Mouse (Mus musculus) embryonic facial prominence, embryonic 15.5 days (tissue): ENCODE data around the gene Uts2r. TPM values are rescaled to one million over a fixed set of nuclear protein-coding genes. Genes with fewer than 3 reads are reported as not detected.
A peak's percentile ranks its signal among the peaks of the same experiment; 100 is the strongest.

Experiments
- ATAC-seq: fragments of 200-750 bp; cut with Nextera tagmentation; 2 replicates; pipeline ENCODE4 v1.8.0; 2017; ENCODE audit warnings: low read depth, moderate TSS enrichment; ENCODE audit not compliant: insufficient number of reproducible peaks, low FRiP score, low TSS enrichment
- H3K27ac ChIP-seq: fragments of 300-500 bp; sonication (generic); replicated peaks from 2 replicates; pipeline ENCODE4 v1.5.1; 2015; ENCODE audit warnings: mild to moderate bottlenecking, inconsistent platforms
- H3K27me3 ChIP-seq: fragments of 300-500 bp; sonication (generic); 2 replicates; pipeline ENCODE4 v1.6.1; 2015; ENCODE audit warnings: inconsistent platforms
- H3K36me3 ChIP-seq: fragments of 300-500 bp; sonication (generic); 2 replicates; pipeline ENCODE4 v1.6.1; 2015; ENCODE audit warnings: mild to moderate bottlenecking, inconsistent platforms
- H3K4me1 ChIP-seq: fragments of 300-500 bp; sonication (generic); 2 replicates; pipeline ENCODE4 v1.6.1; 2015; ENCODE audit warnings: inconsistent platforms
- H3K4me2 ChIP-seq: fragments of 300-500 bp; sonication (generic); replicated peaks from 2 replicates; pipeline ENCODE4 v1.6.1; 2015; ENCODE audit warnings: mild to moderate bottlenecking, inconsistent platforms
- H3K4me3 ChIP-seq: fragments of 300-500 bp; sonication (generic); replicated peaks from 2 replicates; pipeline ENCODE4 v1.5.1; 2015; ENCODE audit warnings: mild to moderate bottlenecking, inconsistent platforms
- H3K9ac ChIP-seq: fragments of 300-500 bp; sonication (generic); 2 replicates; pipeline ENCODE4 v1.6.1; 2015; ENCODE audit warnings: inconsistent platforms
- H3K9me3 ChIP-seq: fragments of 300-500 bp; sonication (generic); replicated peaks from 2 replicates; pipeline ENCODE4 v1.6.1; 2016; ENCODE audit warnings: inconsistent platforms
- WGBS: fragments of 180-500 bp; shearing (Covaris S2); methylation state at CpG from one replicate; pipeline ENCODE4 v1.1.7; 2015; 5-methylcytosine and 5-hydroxymethylcytosine counted together
- polyA plus RNA-seq: library from polyadenylated mRNA; unstranded; fragments of >200 nt; fragmentation: Nextera tagmentation; extraction: Ambion mirVana; gene quantifications from 2 replicates; pipeline ENCODE4 v1.2.1, GENCODE M21; 2015

The Uts2r gene
- polyA plus RNA-seq, 1 experiment from 2014 or later, result 0.71 TPM

- Histone ChIP-seq H3K4me2 (no peak overlapping the region), H3K36me3 (no peaks in the 10 kb centered on the region), H3K4me3 (no peak overlapping the region), H3K27ac (no peak overlapping the region), H3K9ac (no peak overlapping the region), H3K4me1 (no peaks in the 10 kb centered on the region), H3K27me3 (no peaks in the 10 kb centered on the region), H3K9me3 (no peaks in the 10 kb centered on the region)
- WGBS, result 88% methylated on average over 4 of the region's 4 CpGs
- ATAC-seq, result no peak
These were observed 3.7 kb downstream of the Uts2r start for GRCm38 (mm10) chr11:121163751-121164150.

- ATAC-seq, result no peak
These were observed 13.1 kb downstream of the Uts2r start for GRCm38 (mm10) chr11:121173203-121173602.

GRCm38 (mm10) chr11:121174234-121174633, 14.2 kb downstream of the Uts2r start:
- ATAC-seq, result no peak
- 46% methylated on average over 3 of the region's 3 CpGs for WGBS
- H3K36me3 ChIP-seq, result no peaks in the 10 kb centered on the region
- H3K4me3 ChIP-seq, result no peak overlapping the region
- no peaks in the 10 kb centered on the region for H3K27me3 ChIP-seq
- H3K9me3 ChIP-seq, result no peaks in the 10 kb centered on the region
- no peak overlapping the region for H3K9ac ChIP-seq
- no peak overlapping the region for H3K27ac ChIP-seq
- no peak overlapping the region for H3K4me2 ChIP-seq
- H3K4me1 ChIP-seq, result peaks cover 5% of the 10 kb centered on the region; the same call in 1 of the 2 replicates

More at GRCm38 (mm10) chr11:121173203-121173602, 13.1 kb downstream of the Uts2r start:
- H3K4me1 ChIP-seq, result peaks cover 5% of the 10 kb centered on the region; the same call in 1 of the 2 replicates
- no peak overlapping the region for H3K27ac ChIP-seq
- no peak overlapping the region for H3K9ac ChIP-seq
- WGBS, result 78% methylated on average over 5 of the region's 5 CpGs
- H3K4me2 ChIP-seq, result no peak overlapping the region
- H3K4me3 ChIP-seq, result no peak overlapping the region
- H3K9me3 ChIP-seq, result no peaks in the 10 kb centered on the region
- no peaks in the 10 kb centered on the region for H3K36me3 ChIP-seq
- no peaks in the 10 kb centered on the region for H3K27me3 ChIP-seq

GRCm38 (mm10) chr11:121176285-121177270, 16.5 kb downstream of the Uts2r start:
- WGBS, result 51% methylated on average over 12 of the region's 12 CpGs
- Histone ChIP-seq H3K9ac (no peak overlapping the region), H3K9me3 (no peaks in the 10 kb centered on the region), H3K27ac (no peak overlapping the region), H3K4me1 (peaks cover 5% of the 10 kb centered on the region; the same call in 1 of the 2 replicates), H3K36me3 (0 out of 2 replicates have a peak, but pooled peaks cover 5% of the 10 kb centered on the region), H3K27me3 (no peaks in the 10 kb centered on the region), H3K4me3 (no peak overlapping the region), H3K4me2 (no peak overlapping the region)
- 0 out of 2 replicates have a peak, but pooled peaks have one; percentile 44 for ATAC-seq

- 72% methylated on average over 3 of the region's 3 CpGs for WGBS
These were observed 29.6 kb downstream of the Uts2r start for GRCm38 (mm10) chr11:121189681-121190080.

GRCm38 (mm10) chr11:121192742-121193141, 32.7 kb downstream of the Uts2r start:
- Histone ChIP-seq H3K36me3 (no peaks in the 10 kb centered on the region), H3K27ac (no peak overlapping the region), H3K27me3 (no peaks in the 10 kb centered on the region), H3K4me3 (no peak overlapping the region), H3K9me3 (no peaks in the 10 kb centered on the region), H3K9ac (no peak overlapping the region), H3K4me2 (no peak overlapping the region), H3K4me1 (no peaks in the 10 kb centered on the region)
- WGBS, result 73% methylated on average over 2 of the region's 2 CpGs
- ATAC-seq, result no peak

More at GRCm38 (mm10) chr11:121189681-121190080, 29.6 kb downstream of the Uts2r start:
- Histone ChIP-seq H3K9ac (no peak overlapping the region), H3K4me1 (no peaks in the 10 kb centered on the region), H3K27ac (no peak overlapping the region), H3K36me3 (no peaks in the 10 kb centered on the region), H3K4me2 (no peak overlapping the region), H3K9me3 (no peaks in the 10 kb centered on the region), H3K27me3 (no peaks in the 10 kb centered on the region), H3K4me3 (no peak overlapping the region)
- ATAC-seq, result no peak

- no peak overlapping the region for H3K4me2 ChIP-seq
- no peaks in the 10 kb centered on the region; the same call in 1 of the 2 replicates for H3K4me1 ChIP-seq
- H3K9me3 ChIP-seq, result no peaks in the 10 kb centered on the region
- ATAC-seq, result no peak
- 77% methylated on average over 3 of the region's 3 CpGs for WGBS
- no peaks in the 10 kb centered on the region for H3K36me3 ChIP-seq
- H3K9ac ChIP-seq, result no peak overlapping the region
- no peaks in the 10 kb centered on the region for H3K27me3 ChIP-seq
- H3K27ac ChIP-seq, result no peak overlapping the region
- no peak overlapping the region for H3K4me3 ChIP-seq
These were observed 33.3 kb downstream of the Uts2r start for GRCm38 (mm10) chr11:121193415-121193814.

GRCm38 (mm10) chr11:121198622-121199021, 38.6 kb downstream of the Uts2r start:
- Histone ChIP-seq H3K27ac (no peak overlapping the region), H3K27me3 (no peaks in the 10 kb centered on the region), H3K9me3 (no peaks in the 10 kb centered on the region), H3K4me2 (no peak overlapping the region), H3K9ac (no peak overlapping the region), H3K4me3 (no peak overlapping the region), H3K4me1 (peaks cover 3% of the 10 kb centered on the region), H3K36me3 (no peaks in the 10 kb centered on the region)
- ATAC-seq, result peak; percentile 44; the same call in 1 of the 2 replicates
- 41% methylated on average over 2 of the region's 2 CpGs for WGBS

GRCm38 (mm10) chr11:121199851-121200250, 39.8 kb downstream of the Uts2r start:
- Histone ChIP-seq H3K9ac (no peak overlapping the region), H3K4me2 (no peak overlapping the region), H3K9me3 (no peaks in the 10 kb centered on the region), H3K4me3 (no peak overlapping the region), H3K36me3 (no peaks in the 10 kb centered on the region), H3K4me1 (peaks cover 8% of the 10 kb centered on the region), H3K27me3 (no peaks in the 10 kb centered on the region), H3K27ac (no peak overlapping the region)
- no peak for ATAC-seq
- WGBS, result 64% methylated on average over 4 of the region's 4 CpGs

- Histone ChIP-seq H3K9me3 (no peaks in the 10 kb centered on the region), H3K4me3 (no peak overlapping the region), H3K4me2 (no peak overlapping the region), H3K27ac (no peak overlapping the region), H3K27me3 (no peaks in the 10 kb centered on the region), H3K9ac (no peak overlapping the region), H3K4me1 (peaks cover 12% of the 10 kb centered on the region), H3K36me3 (no peaks in the 10 kb centered on the region)
- WGBS, result 92% methylated on average over 6 of the region's 6 CpGs
- ATAC-seq, result no peak
These were observed 40.7 kb downstream of the Uts2r start for GRCm38 (mm10) chr11:121200781-121201180.

GRCm38 (mm10) chr11:121201436-121202198, 41.5 kb downstream of the Uts2r start:
- Histone ChIP-seq H3K4me3 (no peak overlapping the region), H3K4me1 (peaks cover 12% of the 10 kb centered on the region), H3K36me3 (no peaks in the 10 kb centered on the region), H3K9me3 (no peaks in the 10 kb centered on the region), H3K27me3 (no peaks in the 10 kb centered on the region), H3K27ac (no peak overlapping the region), H3K9ac (no peak overlapping the region), H3K4me2 (no peak overlapping the region)
- no peak for ATAC-seq
- 39% methylated on average over 11 of the region's 11 CpGs for WGBS
